Mouse (Mus musculus): ENCODE results near the gene Tsga10ip. TPM values are rescaled to one million over a fixed set of nuclear protein-coding genes. Genes with fewer than 3 reads are reported as not detected.

Gene Tsga10ip
- not detected for total RNA-seq (2021)
- long read RNA-seq, experiment 1 = 0 reads
- long read RNA-seq, experiment 2 = 0 reads

DNA sequence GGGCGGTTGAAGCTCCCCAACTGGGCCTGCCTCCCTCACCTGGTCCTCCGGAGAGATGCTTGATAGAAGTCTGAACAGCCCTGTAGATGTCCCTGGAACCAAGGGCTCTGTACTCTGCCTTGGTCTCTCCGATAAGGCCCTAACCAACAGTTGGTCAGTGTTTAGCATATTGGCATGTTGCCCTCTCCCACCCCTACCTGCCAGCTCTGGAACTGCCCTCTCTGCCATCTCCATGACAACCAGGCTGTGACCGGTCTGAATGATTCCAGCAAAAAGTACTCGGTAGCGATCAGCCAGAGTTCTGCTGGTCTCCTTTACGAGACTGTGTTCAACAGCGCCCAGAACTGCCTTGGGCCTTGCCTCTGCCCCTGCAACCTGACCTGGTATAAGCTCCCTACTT, at the start of gene Tsga10ip:
TSS of gene Tsga10ip (minus strand) at position 234 of the 400 bp plus-strand sequence.
- H3K27ac ChIP-seq = no peak within 1 kb of the TSS
- DNase-seq (ENCODE audit: extremely low spot score in 1 of 2, low spot score in 2 of 2) = no peak
- no peak for TF ChIP-seq CTCF (IDR thresholded peaks at IDR 0.05)
- no peak within 1 kb of the TSS for H3K4me3 ChIP-seq
- intact Hi-C loops (cut with DNase I) = no loop called here

DNA sequence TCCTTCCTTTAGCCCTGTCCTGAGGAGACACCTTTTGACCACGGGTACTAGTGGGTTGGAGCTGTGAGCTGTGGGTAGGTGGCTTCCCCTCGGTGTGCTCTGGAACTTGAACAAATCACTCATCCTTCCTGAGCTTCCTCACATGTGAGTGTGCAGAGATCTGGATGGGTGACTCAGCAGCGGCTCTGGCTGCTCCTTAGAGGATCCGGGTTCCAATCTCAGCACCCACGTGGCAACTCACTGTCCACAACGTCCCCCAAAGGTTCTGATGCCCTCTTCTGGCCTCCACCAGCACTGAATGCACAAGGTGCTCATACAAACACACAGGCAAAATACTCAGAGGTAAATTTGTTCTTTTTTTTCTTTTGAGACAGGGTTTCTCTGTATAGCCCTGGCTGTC, 49.4 kb upstream of the Tsga10ip start:
- no peak for DNase-seq (ENCODE audit: extremely low spot score in 1 of 2, low spot score in 2 of 2)
- H3K4me3 ChIP-seq = no peak overlapping the region
- H3K27ac ChIP-seq = no peak overlapping the region
- intact Hi-C loops (cut with DNase I) = no loop called here
- TF ChIP-seq CTCF (IDR thresholded peaks at IDR 0.05) = no peak; the same call in 1 of the 2 replicates

- no peak overlapping the region for H3K27ac ChIP-seq
- TF ChIP-seq CTCF (IDR thresholded peaks at IDR 0.05) = no peak
- no peak for DNase-seq (ENCODE audit: extremely low spot score in 1 of 2, low spot score in 2 of 2)
- intact Hi-C loops (cut with DNase I) = no loop called here
- no peak overlapping the region for H3K4me3 ChIP-seq
Observed at GRCm38 (mm10) chr19:5449673-5450072, 47.3 kb upstream of the Tsga10ip start.

DNA sequence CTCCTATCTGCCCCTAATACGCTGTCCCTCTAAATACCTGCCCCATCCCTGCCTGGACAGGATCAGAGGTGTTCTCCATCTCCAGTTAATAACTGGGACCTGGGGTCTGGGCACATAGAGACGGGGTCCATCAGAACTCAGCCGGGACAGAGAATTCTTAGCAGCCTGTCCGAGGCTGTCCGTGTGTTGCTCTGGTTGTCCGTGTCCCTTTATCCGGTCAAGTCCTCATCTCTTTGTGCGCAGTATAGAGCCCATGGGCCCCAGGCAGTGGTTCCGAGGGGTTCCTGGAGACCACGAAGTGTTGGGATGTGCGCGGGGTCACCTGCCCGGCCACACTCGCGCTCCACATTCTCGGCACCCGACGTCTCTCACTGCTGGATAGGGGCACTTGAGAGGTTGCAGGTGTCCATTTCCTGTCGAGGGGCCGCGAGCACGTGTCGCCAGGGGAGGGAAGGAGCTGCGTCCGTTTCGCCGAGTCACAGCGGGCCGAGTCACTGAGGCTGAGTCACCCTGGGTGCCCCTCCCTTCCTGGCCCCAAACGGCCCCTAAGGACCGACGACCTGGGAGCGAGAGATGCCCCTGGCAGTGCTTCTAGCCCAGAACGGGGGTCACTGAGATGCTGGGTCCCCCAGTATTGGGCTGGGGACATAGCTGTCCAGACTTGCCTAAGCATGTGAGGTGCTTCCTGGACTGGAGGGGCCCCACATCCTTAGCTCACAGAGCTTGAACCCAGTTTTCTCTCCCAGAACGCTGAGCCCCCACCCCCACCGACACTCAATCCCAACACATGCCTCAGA, 46.2 kb upstream of the Tsga10ip start:
- TF ChIP-seq CTCF (IDR thresholded peaks at IDR 0.05) = no peak
- Histone ChIP-seq H3K4me3 (peak overlapping the region; percentile 66; the same call in 1 of the 2 replicates), H3K27ac (no peak overlapping the region)
- intact Hi-C loops (cut with DNase I) = no loop called here
- no peak for DNase-seq (ENCODE audit: extremely low spot score in 1 of 2, low spot score in 2 of 2)

DNA sequence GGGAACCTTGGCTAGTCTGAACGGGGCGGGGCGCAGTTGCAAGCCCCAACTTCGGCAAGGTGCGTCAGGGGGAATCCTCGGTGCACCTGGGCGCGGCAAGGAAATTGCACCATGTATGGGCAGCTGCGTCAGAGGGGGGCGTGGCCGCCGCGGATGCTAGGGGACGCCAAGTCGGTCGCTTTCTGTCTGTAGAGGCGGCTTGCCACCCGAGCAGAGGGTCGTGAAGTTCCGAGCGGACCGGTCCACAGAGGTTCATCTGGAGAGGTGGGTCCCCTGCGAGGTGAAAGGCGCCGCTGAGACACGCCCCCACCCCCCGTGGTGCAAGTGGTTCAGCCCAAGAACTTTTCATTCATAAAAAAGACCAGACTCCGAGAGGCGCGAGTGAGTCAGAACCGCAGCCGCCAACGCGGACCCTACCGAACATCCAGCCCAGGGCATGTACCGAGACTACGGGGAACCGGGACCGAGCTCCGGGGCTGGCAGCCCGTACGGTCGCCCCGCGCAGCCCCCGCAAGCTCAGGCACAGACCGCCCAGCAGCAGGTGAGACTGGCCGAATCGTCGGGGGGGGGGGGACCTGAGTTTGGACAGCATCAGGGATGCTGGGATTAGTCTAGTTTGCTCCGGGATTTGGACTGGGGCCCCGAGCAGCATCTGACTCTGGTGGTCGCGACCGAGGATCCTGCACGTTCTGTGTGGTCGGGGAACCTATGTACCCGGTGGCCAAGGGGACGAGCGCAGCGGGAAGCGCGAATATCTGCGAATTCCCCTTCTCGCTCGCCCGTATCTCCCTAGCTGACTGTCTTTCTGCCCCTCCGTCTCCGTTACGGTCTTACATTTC, 45.4 kb upstream of the Tsga10ip start, which contains the start of gene Fosl1:
TSS of gene Fosl1 (plus strand) at position 33 of the 839 bp plus-strand sequence.
- intact Hi-C loops (cut with DNase I) = no loop called here
- no peak for TF ChIP-seq CTCF (IDR thresholded peaks at IDR 0.05)
- Histone ChIP-seq H3K4me3 (peak within 1 kb of the TSS; percentile 66), H3K27ac (no peak within 1 kb of the TSS)
- peak; percentile 69 to 70 for DNase-seq (ENCODE audit: extremely low spot score in 1 of 2, low spot score in 2 of 2)

GRCm38 (mm10) chr19:5445747-5446146, 43.4 kb upstream of the Tsga10ip start:
- no peak for TF ChIP-seq CTCF (IDR thresholded peaks at IDR 0.05)
- DNase-seq (ENCODE audit: extremely low spot score in 1 of 2, low spot score in 2 of 2) = no peak
- intact Hi-C loops (cut with DNase I) = no loop called here
- no peak overlapping the region for H3K4me3 ChIP-seq
- H3K27ac ChIP-seq = no peak overlapping the region

DNA sequence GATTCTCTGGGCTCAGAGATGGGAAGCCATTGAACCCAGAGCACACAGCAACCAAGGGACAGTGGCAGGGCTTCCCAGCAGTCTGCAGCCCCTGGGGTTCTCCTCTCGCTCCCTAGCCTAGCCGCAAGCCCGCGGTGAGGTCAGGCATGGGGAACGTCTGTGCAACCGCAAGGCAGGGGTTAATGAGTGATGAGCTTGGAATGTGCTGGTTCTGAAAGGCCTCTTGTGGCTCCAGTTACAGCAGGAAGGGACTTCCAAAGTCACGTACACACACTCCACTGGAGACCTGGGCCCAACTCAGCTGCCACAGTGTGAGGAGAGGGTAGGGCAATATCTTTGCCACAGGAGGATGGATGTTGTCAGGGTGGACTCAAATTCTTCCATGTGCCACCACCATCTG, 42.6 kb upstream of the Tsga10ip start:
- TF ChIP-seq CTCF (IDR thresholded peaks at IDR 0.05) = no peak
- H3K4me3 ChIP-seq = no peak overlapping the region
- intact Hi-C loops (cut with DNase I) = no loop called here
- no peak for DNase-seq (ENCODE audit: extremely low spot score in 1 of 2, low spot score in 2 of 2)
- H3K27ac ChIP-seq = no peak overlapping the region

DNA sequence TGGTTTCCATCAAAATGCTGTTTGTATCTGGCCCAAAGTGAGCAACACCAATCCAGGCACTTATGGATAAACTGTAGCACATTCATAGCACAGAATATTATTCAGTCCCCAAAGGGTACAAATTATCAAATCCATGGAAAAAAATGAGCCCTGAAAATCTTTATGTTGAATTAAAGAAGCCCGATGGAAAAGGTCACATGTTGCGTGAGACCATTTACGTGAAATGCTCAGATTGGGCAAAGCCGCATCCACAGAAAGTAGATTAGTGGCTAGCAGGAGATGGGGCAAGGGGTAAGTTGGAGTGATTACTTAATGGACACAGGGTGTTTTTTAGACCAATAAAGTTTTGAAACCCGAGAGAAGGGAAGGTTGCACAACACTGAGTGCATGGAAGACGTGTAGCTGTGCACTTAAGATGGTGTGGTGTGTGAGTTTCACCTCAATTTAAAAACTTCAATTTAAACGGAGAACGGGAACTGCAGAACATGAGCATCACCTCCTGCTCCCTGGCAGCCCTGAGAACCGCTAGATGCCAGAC, 42.1 kb upstream of the Tsga10ip start:
- no peak overlapping the region for H3K27ac ChIP-seq
- intact Hi-C loops (cut with DNase I) = no loop called here
- DNase-seq (ENCODE audit: extremely low spot score in 1 of 2, low spot score in 2 of 2) = no peak
- no peak for TF ChIP-seq CTCF (IDR thresholded peaks at IDR 0.05)
- no peak overlapping the region for H3K4me3 ChIP-seq

- no peak for DNase-seq (ENCODE audit: extremely low spot score in 1 of 2, low spot score in 2 of 2)
- Histone ChIP-seq H3K27ac (no peak overlapping the region), H3K4me3 (no peak overlapping the region)
- no peak for TF ChIP-seq CTCF (IDR thresholded peaks at IDR 0.05)
- intact Hi-C loops (cut with DNase I) = no loop called here
Observed at GRCm38 (mm10) chr19:5433951-5434350, 31.6 kb upstream of the Tsga10ip start.

DNA sequence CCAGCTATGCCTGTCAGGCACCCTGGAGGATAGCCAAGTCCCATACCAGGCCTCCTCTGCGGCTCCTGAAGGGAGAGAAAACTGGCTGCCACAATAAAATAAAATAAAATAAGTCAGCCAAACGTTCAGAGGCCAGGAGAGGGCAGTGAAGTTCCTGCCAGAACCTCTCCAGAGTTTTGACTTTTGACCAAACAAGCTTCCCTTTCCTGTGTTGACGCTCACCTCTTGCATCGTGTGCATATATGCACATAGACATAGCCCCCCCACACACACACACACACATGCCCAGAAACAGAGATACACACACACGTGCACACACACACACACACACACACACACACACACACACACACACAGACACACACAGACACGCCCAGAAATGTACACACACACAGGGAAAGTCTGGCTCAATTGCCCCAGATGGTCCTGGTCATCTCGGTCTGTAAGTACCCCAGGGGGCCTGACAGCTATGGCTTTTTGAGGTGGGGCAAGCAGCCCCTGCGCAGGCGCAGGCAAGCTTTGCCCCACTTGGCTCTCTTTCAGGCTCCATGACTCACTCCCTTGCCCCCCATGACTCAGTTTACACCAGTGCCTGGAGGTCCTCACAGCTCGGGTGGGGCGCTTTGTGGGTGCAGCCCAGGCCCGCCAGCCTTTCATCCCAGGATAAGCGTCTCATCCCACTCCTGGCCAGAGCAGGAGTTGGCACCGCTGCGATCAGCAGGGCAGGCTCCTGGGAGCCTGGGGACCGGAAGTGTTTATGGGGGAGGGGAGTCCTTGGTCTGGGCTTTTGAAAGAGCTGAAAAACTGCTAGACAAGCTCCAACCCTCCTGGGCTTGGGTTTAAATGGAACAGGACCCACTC, 30.9 kb upstream of the Tsga10ip start:
- no peak overlapping the region for H3K27ac ChIP-seq
- no peak overlapping the region; the same call in 1 of the 2 replicates for H3K4me3 ChIP-seq
- intact Hi-C loops (cut with DNase I) = no loop called here
- peak; percentile 46 for TF ChIP-seq CTCF (IDR thresholded peaks at IDR 0.05)
- no peak for DNase-seq (ENCODE audit: extremely low spot score in 1 of 2, low spot score in 2 of 2)

- intact Hi-C loops (cut with DNase I) = no loop called here
- DNase-seq (ENCODE audit: extremely low spot score in 1 of 2, low spot score in 2 of 2) = no peak
- H3K4me3 ChIP-seq = no peak overlapping the region
Observed at GRCm38 (mm10) chr19:5431911-5432464, 29.7 kb upstream of the Tsga10ip start.

More at GRCm38 (mm10) chr19:5431911-5432464, 29.7 kb upstream of the Tsga10ip start:
- no peak overlapping the region for H3K27ac ChIP-seq
- TF ChIP-seq CTCF (IDR thresholded peaks at IDR 0.05) = no peak
